Mouse (Mus musculus) C2C12 (cell line): ENCODE measurements around the gene Klhl35. TPM values are rescaled to one million over a fixed set of nuclear protein-coding genes. Genes with fewer than 3 reads are reported as not detected.

Experiments used
- H3K27me3 ChIP-seq: one replicate; pipeline ENCODE4 v1.6.1; 2011; ENCODE audit not compliant: control insufficient read depth, insufficient read depth, insufficient read length
- H3K36me3 ChIP-seq: one replicate; pipeline ENCODE4 v1.6.1; 2011; ENCODE audit not compliant: control insufficient read depth, insufficient read depth
- H3K4me3 ChIP-seq: one replicate; pipeline ENCODE4 v1.5.1; 2011; ENCODE audit warnings: mild to moderate bottlenecking, control low read depth; ENCODE audit not compliant: poor library complexity, insufficient read depth, severe bottlenecking
- H3K79me2 ChIP-seq: one replicate; pipeline ENCODE4 v1.6.1; 2011; ENCODE audit not compliant: control insufficient read depth, insufficient read depth
- H3K79me3 ChIP-seq: one replicate; pipeline ENCODE4 v1.6.1; 2011; ENCODE audit warnings: low read depth, control low read depth
- H3ac ChIP-seq: one replicate; pipeline ENCODE3; 2011; ENCODE audit warnings: low read depth; ENCODE audit not compliant: control insufficient read depth, insufficient read length
- CEBPB ChIP-seq: IDR thresholded peaks from one replicate; pipeline ENCODE4 v1.6.1; 2011; ENCODE audit warnings: low read depth, mild to moderate bottlenecking, control low read depth, moderate library complexity
- CTCF ChIP-seq: IDR thresholded peaks from one replicate; pipeline ENCODE4 v1.5.1; 2011; ENCODE audit not compliant: control insufficient read depth, insufficient read depth, insufficient read length
- FOSL1 ChIP-seq: IDR thresholded peaks from one replicate; pipeline ENCODE4 v1.8.0; 2011; ENCODE audit warnings: mild to moderate bottlenecking, low read length; ENCODE audit not compliant: poor library complexity, insufficient read depth, severe bottlenecking
- MAX ChIP-seq: IDR thresholded peaks from one replicate; pipeline ENCODE4 v1.6.1; 2011; ENCODE audit warnings: mild to moderate bottlenecking, control low read depth
- MYOD1 ChIP-seq: IDR thresholded peaks from one replicate; pipeline ENCODE4 v1.6.1; 2011; ENCODE audit warnings: low read depth; ENCODE audit not compliant: control insufficient read depth, insufficient read length
- MYOG ChIP-seq: IDR thresholded peaks from one replicate; pipeline ENCODE4 v1.6.1; 2011; ENCODE audit not compliant: control insufficient read depth, insufficient read length; ENCODE audit errors: extremely low read depth
- USF1 ChIP-seq: IDR thresholded peaks from one replicate; pipeline ENCODE4 v1.6.1; 2011; ENCODE audit warnings: low read depth, mild to moderate bottlenecking, control low read depth, moderate library complexity
- polyA plus RNA-seq: library from polyadenylated mRNA; unstranded; fragments of >200 nt; fragmentation: generic; extraction: Trizol; gene quantifications from one replicate; pipeline ENCODE4 v1.2.1, GENCODE M21; 2012; ENCODE audit warnings: missing spikeins

Klhl35 gene
- polyA plus RNA-seq, 1 experiment: not detected

GRCm38 (mm10) chr7:99516814-99517157, 51.0 kb downstream of the Klhl35 start:
- no peak for TF ChIP-seq CTCF
- no peak for TF ChIP-seq MAX
- no peak for TF ChIP-seq MYOD1
- no peak for TF ChIP-seq USF1
- TF ChIP-seq FOSL1: no peak
- Histone ChIP-seq H3K27me3 (no peaks in the 10 kb centered on the region), H3K79me3 (no peaks in the 10 kb centered on the region), H3K79me2 (no peaks in the 10 kb centered on the region), H3K4me3 (no peak overlapping the region), H3ac (no peak overlapping the region), H3K36me3 (no peaks in the 10 kb centered on the region)

GRCm38 (mm10) chr7:99518954-99519644, 53.3 kb downstream of the Klhl35 start:
- Histone ChIP-seq H3K27me3 (no peaks in the 10 kb centered on the region), H3K79me3 (no peaks in the 10 kb centered on the region), H3K79me2 (no peaks in the 10 kb centered on the region), H3K36me3 (no peaks in the 10 kb centered on the region), H3ac (no peak overlapping the region), H3K4me3 (no peak overlapping the region)
- TF ChIP-seq FOSL1: peak; percentile 45
- TF ChIP-seq CTCF: no peak

- H3K27me3 ChIP-seq: no peaks in the 10 kb centered on the region
- no peaks in the 10 kb centered on the region for H3K79me3 ChIP-seq
- TF ChIP-seq FOSL1 (no peak), MAX (no peak), CEBPB (no peak), USF1 (no peak), MYOD1 (no peak), CTCF (no peak), MYOG (no peak)
- no peaks in the 10 kb centered on the region for H3K79me2 ChIP-seq
- H3K36me3 ChIP-seq: no peaks in the 10 kb centered on the region
- no peak overlapping the region for H3ac ChIP-seq
- H3K4me3 ChIP-seq: no peak overlapping the region
Observed at GRCm38 (mm10) chr7:99523121-99523520, 57.3 kb downstream of the Klhl35 start.

Other genes with a start within 250 kb of the Klhl35 start
- gene Mogat2, start 227.4 kb upstream of the Klhl35 start, polyA plus RNA-seq: 0.77 TPM
- gene Map6, start 198.6 kb upstream of the Klhl35 start, polyA plus RNA-seq: 39.2 TPM
- 1,202 TPM for gene Serpinh1, start 112.8 kb upstream of the Klhl35 start, polyA plus RNA-seq
- gene Gdpd5, start 84.6 kb upstream of the Klhl35 start, polyA plus RNA-seq: 3.6 TPM
- gene Rps3, start 17.7 kb downstream of the Klhl35 start, polyA plus RNA-seq: 2,967 TPM
- gene Arrb1, start 69.5 kb downstream of the Klhl35 start, polyA plus RNA-seq: 10.3 TPM
- gene Tpbgl, start 161.1 kb downstream of the Klhl35 start, polyA plus RNA-seq: not detected
- gene Slco2b1, start 245.3 kb downstream of the Klhl35 start, polyA plus RNA-seq: not detected